Mouse (Mus musculus): ENCODE data around the gene Ola1. TPM values are rescaled to one million over a fixed set of nuclear protein-coding genes. Genes with fewer than 3 reads are reported as not detected.

The Ola1 gene
- total RNA-seq (2021) = 10 to 100 TPM; 57.5 to 59.7 TPM
- long read RNA-seq, experiment 1, transcript Ola1-201 (11 exons, 2,175 nt) = major isoform, 22 of 53 reads
- long read RNA-seq, experiment 1, partial matches to known transcripts = 8 of 53 reads
- long read RNA-seq, experiment 1, other reads (novel, unspliced or antisense) = 22 of 53 reads
- long read RNA-seq, experiment 2, transcript Ola1-201 (11 exons, 2,175 nt) = major isoform, 28 of 52 reads
- long read RNA-seq, experiment 2, partial matches to known transcripts = 7 of 52 reads
- long read RNA-seq, experiment 2, other reads (novel, unspliced or antisense) = 17 of 52 reads

- intact Hi-C loops (cut with DNase I) = no loop called here
- DNase-seq = no peak
Observed at GRCm38 (mm10) chr2:73218913-73219312, at the start of gene Ola1. Ola1 (minus strand) TSS chr2:73218924.

DNA sequence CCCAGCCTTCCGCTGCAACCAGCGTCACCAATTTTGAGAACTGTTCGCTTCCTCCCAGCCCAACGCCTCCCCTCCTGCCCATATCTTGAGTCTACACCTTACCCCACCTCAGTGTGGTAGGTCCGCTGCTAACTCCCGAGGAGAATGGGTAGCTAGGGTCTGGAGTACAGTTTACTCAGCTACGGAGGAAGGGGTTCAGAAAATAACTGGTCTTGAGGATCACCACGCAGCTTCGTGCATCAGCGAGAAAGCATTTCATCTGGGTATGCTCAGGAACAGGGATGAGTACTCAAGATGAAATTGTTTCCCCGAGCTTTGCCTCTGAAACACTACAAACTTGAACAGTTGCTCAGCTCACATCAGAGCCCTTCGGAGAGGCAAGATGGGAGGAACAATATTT is 49.6 kb upstream of the Ola1 start:
- intact Hi-C loops (cut with DNase I) = loop anchor here (2.0 kb wide), 1 partner anchor 35 kb away; no protein-coding TSS in a partner anchor
- no peak for DNase-seq

GRCm38 (mm10) chr2:73267818-73268217 is 49.1 kb upstream of the Ola1 start:
- DNase-seq = no peak
- intact Hi-C loops (cut with DNase I) = loop anchor here (2.0 kb wide), 2 partner anchors 35 to 53 kb away; no protein-coding TSS in a partner anchor

GRCm38 (mm10) chr2:73267231-73267630 is 48.5 kb upstream of the Ola1 start:
- intact Hi-C loops (cut with DNase I) = loop anchor here (2.0 kb wide), 1 partner anchor 52 kb away; no protein-coding TSS in a partner anchor

GRCm38 (mm10) chr2:73266623-73267022 is 47.9 kb upstream of the Ola1 start:
- intact Hi-C loops (cut with DNase I) = loop anchor here (2.0 kb wide), 1 partner anchor 52 kb away; no protein-coding TSS in a partner anchor
- no peak for DNase-seq

More at GRCm38 (mm10) chr2:73267231-73267630, 48.5 kb upstream of the Ola1 start:
- no peak for DNase-seq

DNA sequence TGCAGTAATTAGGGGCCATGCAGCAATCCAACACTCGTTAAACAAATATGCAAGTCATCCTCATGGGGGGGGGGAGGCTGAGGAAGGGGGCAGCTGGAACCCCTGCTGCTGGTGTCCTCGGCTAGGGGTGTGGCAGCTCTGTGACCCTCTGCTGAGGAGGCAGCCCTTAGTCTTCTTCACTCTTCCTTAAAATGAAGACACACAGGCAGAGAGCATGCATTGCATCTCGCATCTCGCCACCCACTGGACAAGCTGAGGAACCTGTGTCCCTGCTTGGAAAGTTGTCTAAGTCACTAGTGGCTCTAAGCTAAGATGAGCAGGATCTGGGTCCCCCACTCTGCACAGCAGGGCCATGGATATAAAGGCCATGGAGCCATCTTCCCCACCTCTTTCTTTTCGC is 47.3 kb upstream of the Ola1 start:
- DNase-seq = no peak
- intact Hi-C loops (cut with DNase I) = loop anchor here (2.0 kb wide), 1 partner anchor 51 kb away; no protein-coding TSS in a partner anchor

DNA sequence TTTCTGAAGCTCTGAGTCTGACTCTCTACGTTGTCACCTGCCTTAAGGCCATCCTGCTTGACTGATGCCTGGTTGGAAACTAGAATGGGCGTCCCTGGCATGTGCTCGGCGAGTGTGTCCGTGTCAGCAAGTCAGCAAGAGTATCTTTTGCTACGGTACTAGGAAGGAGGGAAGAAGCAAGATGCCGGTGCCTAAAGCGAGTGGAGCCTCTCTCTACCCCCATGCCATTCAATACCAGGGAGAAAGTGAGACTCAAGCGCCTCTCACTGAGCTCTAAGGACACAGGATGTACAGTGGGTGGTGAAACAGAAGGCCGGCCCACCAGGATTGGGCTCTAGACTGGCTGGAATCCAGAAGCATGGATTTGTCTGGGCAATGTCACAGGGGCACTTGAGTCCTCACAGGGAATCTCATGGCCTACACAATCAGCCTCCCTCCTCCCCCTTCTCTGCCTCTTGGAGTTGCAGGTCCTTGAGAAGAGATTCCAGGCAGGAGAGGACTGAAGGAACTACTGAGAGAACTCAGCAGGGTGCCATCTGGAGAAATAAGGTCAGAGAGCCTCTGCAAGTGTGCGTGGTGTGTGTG is 46.0 kb upstream of the Ola1 start:
- DNase-seq = no peak
- intact Hi-C loops (cut with DNase I) = no loop called here

DNA sequence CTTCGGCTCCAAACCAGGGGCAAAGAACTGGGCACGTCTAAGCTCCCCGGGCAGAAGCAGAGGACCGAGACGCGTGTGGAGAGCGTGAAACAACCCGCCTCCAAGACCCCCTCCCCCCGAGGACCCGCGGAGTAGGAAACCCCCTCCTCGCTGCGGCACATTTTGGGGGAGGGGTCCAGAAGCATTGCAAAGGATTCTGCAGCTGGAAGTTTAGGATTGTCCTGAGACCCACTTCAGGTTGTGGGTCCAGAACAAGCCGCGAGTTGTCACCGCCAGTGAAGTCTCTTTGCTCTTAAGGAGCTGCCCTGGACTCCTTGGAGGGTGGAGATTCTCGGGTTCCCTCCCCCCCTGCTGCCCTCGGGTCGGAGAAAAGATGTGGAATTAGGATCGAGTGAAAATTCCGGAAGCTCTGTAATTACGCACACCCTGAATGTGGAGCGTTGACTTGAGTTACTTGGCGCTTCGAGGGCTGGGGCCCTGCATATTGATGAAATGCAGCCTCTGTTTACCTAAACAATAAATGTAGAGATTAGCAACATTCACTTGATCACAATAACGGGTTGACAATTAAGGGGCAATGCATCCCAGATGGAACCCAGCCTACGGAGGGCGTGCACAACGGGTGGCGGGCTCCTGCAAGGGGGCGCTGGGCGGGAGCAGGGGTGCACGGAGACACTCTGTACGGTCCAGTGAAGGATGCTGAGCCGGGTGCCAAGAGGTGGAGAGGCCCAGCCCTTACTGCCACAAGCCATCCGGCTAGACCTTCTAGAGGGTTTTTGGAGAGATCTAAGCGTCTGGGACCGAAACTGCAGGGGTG is 45.3 kb upstream of the Ola1 start:
- peak in 1 of 2 experiments; percentile 20 for DNase-seq
- intact Hi-C loops (cut with DNase I) = no loop called here

- DNase-seq = no peak
- intact Hi-C loops (cut with DNase I) = no loop called here
Observed at GRCm38 (mm10) chr2:73263172-73263765, 44.5 kb upstream of the Ola1 start.

GRCm38 (mm10) chr2:73248701-73249100 is 30.0 kb upstream of the Ola1 start:
- no peak for DNase-seq
- intact Hi-C loops (cut with DNase I) = no loop called here

DNA sequence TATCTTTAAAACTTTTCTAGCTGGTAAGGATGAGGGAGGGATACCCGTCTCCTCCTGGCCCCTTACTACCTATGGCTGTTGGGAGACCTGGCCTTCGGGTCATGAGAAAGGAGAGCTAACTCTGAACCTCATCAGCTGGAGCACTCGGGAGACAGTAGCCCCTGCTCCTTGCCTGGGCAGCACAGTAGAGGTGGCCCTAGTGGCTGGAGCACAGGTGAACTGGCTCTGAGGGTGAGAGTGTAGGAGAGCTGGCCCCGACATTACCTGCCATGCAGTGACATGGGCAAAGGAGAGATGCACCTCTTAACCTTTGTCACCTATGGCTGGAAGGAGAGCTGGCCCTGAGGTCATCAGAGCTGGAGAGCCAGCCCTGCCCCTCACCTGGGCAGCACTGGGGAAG is 22.6 kb upstream of the Ola1 start:
- intact Hi-C loops (cut with DNase I) = no loop called here
- DNase-seq = no peak

- intact Hi-C loops (cut with DNase I) = no loop called here
- DNase-seq = no peak
Observed at GRCm38 (mm10) chr2:73231081-73231480, 12.4 kb upstream of the Ola1 start.

DNA sequence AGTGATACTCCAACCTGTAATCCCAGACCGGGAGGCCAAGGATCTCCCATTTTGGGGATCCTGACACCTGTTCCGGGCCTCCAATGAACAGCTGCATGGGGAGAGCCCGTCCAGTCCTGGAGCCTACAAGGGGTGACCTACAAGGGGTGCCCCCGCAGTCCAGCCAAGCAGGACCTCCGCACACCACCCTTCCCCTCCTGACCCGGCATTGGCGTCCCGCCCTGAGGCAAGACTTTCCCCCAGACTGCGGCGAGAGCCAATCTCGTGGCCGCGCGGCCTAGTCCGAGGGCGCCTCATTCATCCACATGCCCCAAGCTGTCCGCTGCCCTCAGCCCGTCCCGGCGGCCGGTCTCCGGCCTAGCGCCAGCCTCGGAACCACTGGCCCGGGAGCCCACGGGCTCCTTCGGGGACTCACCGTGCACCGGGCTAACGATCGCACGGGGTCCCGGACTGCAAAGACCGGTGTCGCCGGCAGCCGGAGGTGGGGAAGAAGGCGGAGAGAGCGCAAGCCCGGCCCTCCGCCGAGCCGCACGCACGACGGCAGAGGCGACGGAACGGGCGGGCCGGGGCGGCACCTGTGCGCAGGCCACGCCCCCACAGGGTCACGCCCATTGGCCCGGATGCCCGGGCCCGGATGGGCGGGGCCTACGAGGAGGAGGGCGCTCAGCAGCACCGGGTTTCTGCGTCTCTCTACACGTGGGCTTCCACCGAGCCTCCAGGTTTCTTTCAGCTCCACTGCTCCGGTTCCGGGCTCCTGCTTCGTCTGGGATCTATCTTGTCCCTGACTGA is 4.7 kb downstream of the Ola1 start:
- DNase-seq = peak; percentile 84 to 89
- intact Hi-C loops (cut with DNase I) = loop anchor here (2.0 kb wide), 1 partner anchor 53 kb away; no protein-coding TSS in a partner anchor

- DNase-seq = no peak
- intact Hi-C loops (cut with DNase I) = no loop called here
Observed at GRCm38 (mm10) chr2:73213539-73213870, 5.2 kb downstream of the Ola1 start.

GRCm38 (mm10) chr2:73204328-73204727 is 14.4 kb downstream of the Ola1 start:
- intact Hi-C loops (cut with DNase I) = no loop called here
- DNase-seq = no peak

GRCm38 (mm10) chr2:73188488-73188887 is 30.2 kb downstream of the Ola1 start:
- DNase-seq = no peak

DNA sequence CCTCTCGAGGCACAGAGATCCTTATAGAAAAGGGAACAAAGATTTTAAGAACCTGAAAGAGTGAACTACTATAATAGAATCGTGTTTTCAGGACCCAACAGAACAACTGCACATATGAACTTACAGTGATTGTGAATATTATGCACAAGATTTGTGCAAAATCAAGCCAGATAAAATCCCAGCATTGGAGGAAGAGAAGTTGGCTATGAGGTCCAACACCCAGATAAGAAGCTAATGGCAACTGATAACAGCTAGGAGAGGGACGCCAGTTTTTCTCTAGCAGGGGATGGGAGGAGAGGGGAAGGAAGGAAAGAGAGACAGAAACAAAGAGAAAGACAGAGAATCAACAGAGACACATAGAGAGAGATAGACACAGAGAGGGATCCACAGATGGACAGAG is 33.5 kb downstream of the Ola1 start:
- intact Hi-C loops (cut with DNase I) = no loop called here

More at GRCm38 (mm10) chr2:73188488-73188887, 30.2 kb downstream of the Ola1 start:
- intact Hi-C loops (cut with DNase I) = no loop called here

GRCm38 (mm10) chr2:73169496-73169895 is 49.2 kb downstream of the Ola1 start:
- DNase-seq = no peak
- intact Hi-C loops (cut with DNase I) = loop anchor here (10.0 kb wide), 1 partner anchor 245 kb away; no protein-coding TSS in a partner anchor

More for the DNA sequence above, 33.5 kb downstream of the Ola1 start:
- no peak for DNase-seq

DNA sequence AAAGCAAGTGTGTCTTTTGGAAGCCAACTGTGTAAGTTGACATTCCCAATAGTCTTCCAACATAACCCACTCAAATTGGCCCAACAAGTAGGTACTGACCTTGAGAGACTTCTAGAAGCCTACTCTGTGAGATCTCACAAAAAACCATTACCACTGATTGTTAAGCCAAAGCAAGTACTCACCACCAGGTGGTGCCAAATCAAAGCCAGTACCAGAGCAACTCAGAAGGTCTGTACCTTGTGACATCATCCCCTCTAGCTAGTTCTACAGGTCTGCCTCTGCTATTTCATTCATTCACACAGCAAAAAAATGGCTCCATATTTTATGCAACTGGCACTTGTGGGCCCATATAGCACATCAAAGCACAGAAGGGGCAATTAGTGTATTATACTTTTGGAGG is 51.6 kb downstream of the Ola1 start:
- peak in 1 of 2 experiments; percentile 44 for DNase-seq
- intact Hi-C loops (cut with DNase I) = loop anchor here (1.0 to 10.0 kb wide), 2 partner anchors 111 to 248 kb away; no protein-coding TSS in a partner anchor

DNA sequence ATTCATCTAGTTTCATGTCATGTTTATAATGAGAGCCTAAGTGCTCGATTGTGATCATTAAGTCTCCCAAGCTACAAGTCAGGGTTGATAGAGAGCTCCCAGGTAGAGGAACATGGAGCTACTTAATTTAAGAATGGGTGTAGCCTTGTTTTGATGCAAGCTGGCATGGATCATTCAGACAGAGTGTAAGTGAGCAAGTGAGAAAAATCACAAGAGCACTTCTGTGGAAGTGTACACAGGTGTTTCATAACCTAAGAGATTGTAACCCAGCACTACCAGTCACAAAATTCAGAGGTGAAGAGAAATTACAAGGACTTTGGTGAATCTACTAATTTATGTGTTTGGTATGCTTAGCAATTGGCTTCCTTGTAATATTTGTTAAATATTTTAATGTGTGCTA is 54.1 kb downstream of the Ola1 start:
- DNase-seq = no peak
- intact Hi-C loops (cut with DNase I) = loop anchor here (10.0 kb wide), 1 partner anchor 250 kb away; no protein-coding TSS in a partner anchor
